10 mouse cellular contexts compared by ENCODE assay signal in genomic region chr1:37248406-37248805, GRCm38 (mm10). TPM values are rescaled to one million over a fixed set of nuclear protein-coding genes. Genes with fewer than 3 reads are reported as not detected.
DNase-seq lines count a peak whose midpoint lies in the region; ATAC-seq lines count a peak whose summit lies in the region.
"Had no signal": no experiment of that assay in that cellular context is flagged by ENCODE, and none has a peak within 500 bp of the region (broad histone marks: within the 10 kb centered on the region; RNA-seq: fewer than 3 reads in every experiment).

No protein-coding gene starts in this region.

- peak; percentile 33; the same call in 1 of the 2 replicates for ATAC-seq in limb, embryonic 15.5 days (ENCODE audit: insufficient number of reproducible peaks, low FRiP score, low TSS enrichment, low read depth)
- ATAC-seq in intestine, embryonic 15.5 days: no peak
- ATAC-seq: inflammation-experienced regulatory T-cells, adult 6 months; midbrain, embryonic 13.5 days had no signal

- WGBS in limb, embryonic 15.5 days: 13% methylated on average over 2 of the region's 2 CpGs
- WGBS in intestine, embryonic 15.5 days: 31% methylated on average over 2 of the region's 2 CpGs

- no peak overlapping the region for H3K9ac ChIP-seq in limb, embryonic 15.5 days
- H3K9ac ChIP-seq in intestine, embryonic 15.5 days: no peak overlapping the region
- H3K9ac ChIP-seq: midbrain, embryonic 13.5 days had no signal

- H3K36me3 ChIP-seq in limb, embryonic 15.5 days: no peaks in the 10 kb centered on the region
- no peaks in the 10 kb centered on the region for H3K36me3 ChIP-seq in intestine, embryonic 15.5 days
- H3K36me3 ChIP-seq: midbrain, embryonic 13.5 days had no signal

- H3K9me3 ChIP-seq in limb, embryonic 15.5 days: no peaks in the 10 kb centered on the region
- H3K9me3 ChIP-seq in intestine, embryonic 15.5 days: no peaks in the 10 kb centered on the region
- H3K9me3 ChIP-seq: midbrain, embryonic 13.5 days had no signal

- DNase-seq in gastrocnemius, postnatal 10 days: peak; percentile 36
- no peak for DNase-seq in gastrocnemius, adult 18-20 months (ENCODE audit: low spot score)
- DNase-seq in 3T3-L1 (ENCODE audit: low read depth, low spot score): peak; percentile 91
- DNase-seq in brain, adult 2 months (ENCODE audit: low read depth, low spot score): peak; percentile 82
- no peak for DNase-seq in retina, postnatal 1 day
- no peak for DNase-seq in testis, postnatal 14 days (ENCODE audit: low spot score)

- peaks cover 4% of the 10 kb centered on the region; the same call in 1 of the 2 replicates for H3K4me1 ChIP-seq in limb, embryonic 15.5 days
- H3K4me1 ChIP-seq in intestine, embryonic 15.5 days (replicated peaks): 0 out of 2 replicates have a peak, but pooled peaks cover 3% of the 10 kb centered on the region

- H3K4me3 ChIP-seq in limb, embryonic 15.5 days: no peak overlapping the region
- H3K4me3 ChIP-seq in intestine, embryonic 15.5 days (replicated peaks): no peak overlapping the region
- H3K4me3 ChIP-seq: midbrain, embryonic 13.5 days had no signal

- H3K4me2 ChIP-seq in limb, embryonic 15.5 days: no peak overlapping the region
- no peak overlapping the region for H3K4me2 ChIP-seq in intestine, embryonic 15.5 days (replicated peaks)
- H3K4me2 ChIP-seq: midbrain, embryonic 13.5 days had no signal

- H3K27ac ChIP-seq in limb, embryonic 15.5 days: no peak overlapping the region
- H3K27ac ChIP-seq in intestine, embryonic 15.5 days: no peak overlapping the region
- H3K27ac ChIP-seq: midbrain, embryonic 13.5 days had no signal

- no peaks in the 10 kb centered on the region for H3K27me3 ChIP-seq in limb, embryonic 15.5 days
- H3K27me3 ChIP-seq in intestine, embryonic 15.5 days (replicated peaks): no peaks in the 10 kb centered on the region
- H3K27me3 ChIP-seq: midbrain, embryonic 13.5 days had no signal

RNA-seq across cellular contexts. Expression of gene Cnga3, which starts 34.2 kb away (rescaled TPM):
- total RNA-seq in gastrocnemius, postnatal 10 days (2021): under 1 TPM; 0.80 to 0.90 TPM
- under 1 TPM; 0.34 to 0.38 TPM for total RNA-seq in gastrocnemius, adult 18-20 months (2021)
- not detected in 2 replicates for polyA plus RNA-seq in limb, embryonic 15.5 days (2015; fragmentation: Nextera tagmentation; extraction: Ambion mirVana)
- 0.08 TPM in 2 replicates for polyA plus RNA-seq in intestine, embryonic 15.5 days (2015; fragmentation: Nextera tagmentation; extraction: Ambion mirVana)
- polyA plus RNA-seq: inflammation-experienced regulatory T-cells, adult 6 months had no signal

RNA-seq across cellular contexts. Expression of gene Inpp4a, which starts 51.3 kb away (rescaled TPM):
- total RNA-seq in gastrocnemius, postnatal 10 days (2021): 10 to 100 TPM; 22.1 to 26.2 TPM
- total RNA-seq in gastrocnemius, adult 18-20 months (2021): 10 to 100 TPM; 18.8 to 19.2 TPM
- 16.9 and 18.4 TPM in 2 replicates for polyA plus RNA-seq in limb, embryonic 15.5 days (2015; fragmentation: Nextera tagmentation; extraction: Ambion mirVana)
- 12.8 and 13.3 TPM in 2 replicates for polyA plus RNA-seq in intestine, embryonic 15.5 days (2015; fragmentation: Nextera tagmentation; extraction: Ambion mirVana)

Comparison
In these comparisons a context has a peak if more than half of its experiments do, and no peak if none do; other contexts are left out.
1. DNase-seq: peak in gastrocnemius, postnatal 10 days (single experiment), 3T3-L1 (single experiment) and brain, adult 2 months (single experiment); none in gastrocnemius, adult 18-20 months (single experiment), retina, postnatal 1 day (single experiment) and testis, postnatal 14 days (single experiment).